Mouse (Mus musculus) E14TG2a.4 (cell line): ENCODE measurements around the gene Ccdc155.

Source experiments
- H3K27me3 ChIP-seq: 2 replicates; pipeline ENCODE4 v1.6.1; 2014; ENCODE audit warnings: low read length, control low read depth; ENCODE audit not compliant: insufficient read depth
- H3K36me3 ChIP-seq: 2 replicates; pipeline ENCODE4 v1.6.1; 2014; ENCODE audit warnings: low read length, control low read depth; ENCODE audit not compliant: insufficient read depth
- H3K4me1 ChIP-seq: replicated peaks from 2 replicates; pipeline ENCODE4 v1.6.1; 2014; ENCODE audit warnings: low read depth, low read length, control low read depth
- H3K4me3 ChIP-seq: replicated peaks from 2 replicates; pipeline ENCODE4 v1.5.1; 2014; ENCODE audit warnings: mild to moderate bottlenecking, low read length
- H3K9me3 ChIP-seq: 2 replicates; pipeline ENCODE4 v1.6.1; 2014; ENCODE audit warnings: low read length, control low read depth
- CTCF ChIP-seq: conservative IDR thresholded peaks from 2 replicates; pipeline ENCODE4 v1.5.1; 2014; ENCODE audit warnings: low read length
- NANOG ChIP-seq: IDR thresholded peaks from 2 replicates; pipeline ENCODE4 v1.6.1; 2014; ENCODE audit warnings: borderline replicate concordance, low read length, mixed read lengths
- POU5F1 ChIP-seq: IDR thresholded peaks from 2 replicates; pipeline ENCODE4 v1.6.1; 2014; ENCODE audit warnings: low read length, borderline replicate concordance

Gene Ccdc155

GRCm38 (mm10) chr7:45198435-45198834 lies 6.3 kb downstream of the Ccdc155 start:
- peaks cover 25% of the 10 kb centered on the region; the same call in 1 of the 2 replicates for H3K27me3 ChIP-seq
- TF ChIP-seq CTCF (peak; percentile 49), POU5F1 (no peak)
- peak overlapping the region; percentile 49 for H3K4me3 ChIP-seq
- H3K9me3 ChIP-seq: no peaks in the 10 kb centered on the region
- H3K4me1 ChIP-seq: peaks cover 67% of the 10 kb centered on the region
- H3K36me3 ChIP-seq: no peaks in the 10 kb centered on the region

DNA sequence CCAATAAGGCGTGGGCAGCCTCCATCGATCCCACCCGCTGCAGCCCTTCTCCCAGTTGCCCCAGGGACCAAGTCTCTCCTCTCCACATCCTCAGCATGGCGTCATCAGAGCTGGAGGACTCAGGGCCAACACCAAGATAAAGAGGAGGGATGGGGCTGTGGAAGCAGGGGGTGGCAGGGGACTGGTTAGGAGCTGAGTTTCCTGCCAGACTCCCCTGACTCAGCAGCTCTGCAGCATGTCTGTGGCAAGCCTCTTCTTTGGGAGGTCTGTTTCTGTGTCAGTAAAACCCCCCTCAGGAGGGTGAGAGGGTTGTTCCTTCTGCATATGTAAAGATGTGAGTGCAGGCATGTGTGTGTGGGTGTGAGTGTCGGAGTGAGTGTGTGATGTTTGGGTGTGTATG lies 7.7 kb downstream of the Ccdc155 start:
- no peaks in the 10 kb centered on the region for H3K9me3 ChIP-seq
- no peaks in the 10 kb centered on the region for H3K36me3 ChIP-seq
- TF ChIP-seq NANOG: no peak
- TF ChIP-seq POU5F1: no peak
- TF ChIP-seq CTCF: no peak
- peaks cover 19% of the 10 kb centered on the region; the same call in 1 of the 2 replicates for H3K27me3 ChIP-seq
- no peak overlapping the region for H3K4me3 ChIP-seq
- H3K4me1 ChIP-seq: peaks cover 66% of the 10 kb centered on the region

- TF ChIP-seq NANOG (no peak), CTCF (no peak), POU5F1 (no peak)
- Histone ChIP-seq H3K9me3 (no peaks in the 10 kb centered on the region), H3K4me3 (no peak overlapping the region), H3K27me3 (peaks cover 19% of the 10 kb centered on the region; the same call in 1 of the 2 replicates), H3K4me1 (peaks cover 74% of the 10 kb centered on the region), H3K36me3 (no peaks in the 10 kb centered on the region)
Measured at GRCm38 (mm10) chr7:45196176-45196535, 8.5 kb downstream of the Ccdc155 start.

GRCm38 (mm10) chr7:45195341-45196175 lies 9.1 kb downstream of the Ccdc155 start:
- H3K9me3 ChIP-seq: no peaks in the 10 kb centered on the region
- H3K27me3 ChIP-seq: peaks cover 19% of the 10 kb centered on the region; the same call in 1 of the 2 replicates
- no peaks in the 10 kb centered on the region for H3K36me3 ChIP-seq
- TF ChIP-seq POU5F1 (no peak), NANOG (no peak), CTCF (no peak)
- H3K4me1 ChIP-seq: peaks cover 75% of the 10 kb centered on the region
- no peak overlapping the region for H3K4me3 ChIP-seq

GRCm38 (mm10) chr7:45193871-45194785 lies 10.6 kb downstream of the Ccdc155 start:
- Histone ChIP-seq H3K27me3 (peaks cover 29% of the 10 kb centered on the region), H3K36me3 (no peaks in the 10 kb centered on the region), H3K4me1 (peaks cover 86% of the 10 kb centered on the region), H3K4me3 (peak overlapping the region; percentile 39), H3K9me3 (no peaks in the 10 kb centered on the region)
- no peak for TF ChIP-seq CTCF
- TF ChIP-seq NANOG: no peak
- no peak for TF ChIP-seq POU5F1

- no peaks in the 10 kb centered on the region for H3K9me3 ChIP-seq
- H3K36me3 ChIP-seq: no peaks in the 10 kb centered on the region
- TF ChIP-seq NANOG (no peak), CTCF (0 out of 2 replicates have a peak, but pooled peaks have one; percentile 3)
- peaks cover 86% of the 10 kb centered on the region for H3K4me1 ChIP-seq
- H3K4me3 ChIP-seq: peak overlapping the region; percentile 39; the same call in 1 of the 2 replicates
- peaks cover 32% of the 10 kb centered on the region for H3K27me3 ChIP-seq
Measured at GRCm38 (mm10) chr7:45193406-45193805, 11.3 kb downstream of the Ccdc155 start.

- Histone ChIP-seq H3K4me3 (no peak overlapping the region), H3K36me3 (no peaks in the 10 kb centered on the region), H3K4me1 (peaks cover 86% of the 10 kb centered on the region), H3K9me3 (no peaks in the 10 kb centered on the region), H3K27me3 (peaks cover 36% of the 10 kb centered on the region)
- no peak for TF ChIP-seq CTCF
- no peak for TF ChIP-seq NANOG
- no peak for TF ChIP-seq POU5F1
Measured at GRCm38 (mm10) chr7:45192585-45193310, 11.9 kb downstream of the Ccdc155 start.
